Mouse (Mus musculus): ENCODE measurements around the gene Gm28041. TPM values are rescaled to one million over a fixed set of nuclear protein-coding genes. Genes with fewer than 3 reads are reported as not detected.

Gene Gm28041
- polyA plus RNA-seq, 1 experiment: 2.4 TPM

DNA sequence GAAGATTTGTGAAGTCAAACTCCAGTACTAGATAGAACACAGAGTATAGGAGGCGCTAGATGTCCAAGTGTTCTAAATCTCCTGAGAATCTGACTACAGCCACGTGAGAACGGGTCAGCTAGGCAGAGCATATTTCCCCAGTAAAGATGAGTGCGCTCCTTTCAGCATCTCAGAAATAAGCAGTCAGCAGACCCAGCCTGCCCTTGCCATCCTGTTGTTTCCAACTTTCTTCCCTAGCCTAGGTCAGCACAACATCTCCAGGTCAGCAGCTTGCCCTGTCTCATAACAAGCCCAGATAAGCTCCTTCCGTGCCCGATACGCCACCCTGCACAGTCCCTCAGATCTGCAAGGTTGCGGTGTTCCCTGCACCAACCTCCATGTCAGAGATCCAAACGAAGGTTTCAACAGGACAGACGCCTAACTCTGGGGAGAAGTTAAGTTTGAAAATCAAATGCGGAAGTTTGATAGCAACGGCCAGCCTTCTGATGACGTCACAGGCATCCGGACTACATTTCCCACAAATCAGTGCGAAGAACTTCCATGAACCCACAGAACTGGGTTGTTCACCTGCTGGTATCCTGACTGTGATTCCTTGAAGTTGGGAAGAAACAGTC is 15.3 kb downstream of the Gm28041 start, which contains the start of the genes Gm28044 and Zfp953:
Gene Gm28044 (minus strand): TSS at position 406 of the 614 bp plus-strand sequence.
Gene Zfp953 (minus strand): TSS at position 475 of the 614 bp plus-strand sequence.
- H3K4me3 ChIP-seq (ENCODE audit: insufficient read depth, low read length): peak within 1 kb of the TSS; percentile 88
- TF ChIP-seq POLR2A (IDR thresholded peaks at IDR 0.05; ENCODE audit: low read depth, low read length) (peak; percentile 63), CTCF (IDR thresholded peaks at IDR 0.05; ENCODE audit: borderline replicate concordance, insufficient read depth, low read length) (no peak)
- peak within 1 kb of the TSS; percentile 36 for H3K27ac ChIP-seq (ENCODE audit: insufficient read depth, low read length)
- H3K4me1 ChIP-seq (ENCODE audit: control insufficient read depth, insufficient read depth, low read length): no peaks in the 10 kb centered on the region

DNA sequence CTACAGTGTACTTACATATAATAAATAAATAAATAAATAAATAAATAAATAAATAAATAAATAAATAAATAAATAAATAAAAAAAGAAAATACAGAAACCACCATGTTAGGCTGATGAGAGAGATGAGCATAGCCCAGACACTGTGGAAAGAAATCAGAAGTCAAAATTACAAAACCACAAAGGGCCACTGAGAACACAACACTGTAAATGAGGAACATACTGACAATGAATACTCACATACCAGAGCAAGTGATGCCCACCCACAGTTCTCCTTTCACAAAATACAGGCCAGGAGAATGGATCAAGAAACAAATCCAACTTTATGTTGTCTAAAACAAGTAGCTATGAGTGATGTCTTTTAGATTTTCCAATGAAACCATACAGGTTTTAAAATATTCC is 23.7 kb downstream of the Gm28041 start:
- Histone ChIP-seq H3K27ac (ENCODE audit: insufficient read depth, low read length) (no peak overlapping the region), H3K4me1 (ENCODE audit: control insufficient read depth, insufficient read depth, low read length) (no peaks in the 10 kb centered on the region), H3K4me3 (ENCODE audit: insufficient read depth, low read length) (no peak overlapping the region)
- TF ChIP-seq CTCF (IDR thresholded peaks at IDR 0.05; ENCODE audit: borderline replicate concordance, insufficient read depth, low read length) (no peak), POLR2A (IDR thresholded peaks at IDR 0.05; ENCODE audit: low read depth, low read length) (no peak)

DNA sequence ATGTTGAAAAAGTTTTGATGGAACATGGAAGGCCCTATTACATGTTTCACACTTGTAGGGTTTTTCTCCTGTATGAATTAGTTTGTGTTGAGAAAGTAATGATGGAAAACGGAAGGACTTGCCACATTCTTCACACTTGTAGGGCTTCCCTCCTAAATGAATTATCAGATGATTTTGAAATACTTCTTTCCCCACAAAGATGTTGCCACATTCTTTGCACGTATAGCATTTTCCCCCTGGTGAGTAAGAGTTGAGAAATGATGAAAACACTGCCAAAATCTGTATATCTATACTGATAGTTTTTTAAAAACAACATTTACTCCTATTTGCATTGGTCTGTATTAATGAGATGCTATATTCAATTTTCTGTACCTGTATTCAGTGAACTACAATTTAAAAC is 32.1 kb downstream of the Gm28041 start:
- no peak overlapping the region for H3K27ac ChIP-seq (ENCODE audit: insufficient read depth, low read length)
- no peak overlapping the region for H3K4me3 ChIP-seq (ENCODE audit: insufficient read depth, low read length)
- H3K4me1 ChIP-seq (ENCODE audit: control insufficient read depth, insufficient read depth, low read length): no peaks in the 10 kb centered on the region
- TF ChIP-seq POLR2A (IDR thresholded peaks at IDR 0.05; ENCODE audit: low read depth, low read length) (no peak), CTCF (IDR thresholded peaks at IDR 0.05; ENCODE audit: borderline replicate concordance, insufficient read depth, low read length) (no peak)

GRCm38 (mm10) chr13:67332877-67333276 is 42.7 kb downstream of the Gm28041 start:
- TF ChIP-seq CTCF (IDR thresholded peaks at IDR 0.05; ENCODE audit: borderline replicate concordance, insufficient read depth, low read length) (no peak), POLR2A (IDR thresholded peaks at IDR 0.05; ENCODE audit: low read depth, low read length) (no peak)
- Histone ChIP-seq H3K27ac (ENCODE audit: insufficient read depth, low read length) (no peak overlapping the region), H3K4me3 (ENCODE audit: insufficient read depth, low read length) (peak overlapping the region; percentile 58), H3K4me1 (ENCODE audit: control insufficient read depth, insufficient read depth, low read length) (no peaks in the 10 kb centered on the region)

GRCm38 (mm10) chr13:67332019-67332724 is 43.4 kb downstream of the Gm28041 start, which contains the start of gene Zfp595:
Gene Zfp595, minus strand, starts transcription at chr13:67332570.
- peak; percentile 53; the same call in 1 of the 2 replicates for TF ChIP-seq CTCF (IDR thresholded peaks at IDR 0.05; ENCODE audit: borderline replicate concordance, insufficient read depth, low read length)
- peak; percentile 77 for TF ChIP-seq POLR2A (IDR thresholded peaks at IDR 0.05; ENCODE audit: low read depth, low read length)
- peak within 1 kb of the TSS; percentile 58 for H3K4me3 ChIP-seq (ENCODE audit: insufficient read depth, low read length)
- peak within 1 kb of the TSS; percentile 59 for H3K27ac ChIP-seq (ENCODE audit: insufficient read depth, low read length)
- no peaks in the 10 kb centered on the region for H3K4me1 ChIP-seq (ENCODE audit: control insufficient read depth, insufficient read depth, low read length)

DNA sequence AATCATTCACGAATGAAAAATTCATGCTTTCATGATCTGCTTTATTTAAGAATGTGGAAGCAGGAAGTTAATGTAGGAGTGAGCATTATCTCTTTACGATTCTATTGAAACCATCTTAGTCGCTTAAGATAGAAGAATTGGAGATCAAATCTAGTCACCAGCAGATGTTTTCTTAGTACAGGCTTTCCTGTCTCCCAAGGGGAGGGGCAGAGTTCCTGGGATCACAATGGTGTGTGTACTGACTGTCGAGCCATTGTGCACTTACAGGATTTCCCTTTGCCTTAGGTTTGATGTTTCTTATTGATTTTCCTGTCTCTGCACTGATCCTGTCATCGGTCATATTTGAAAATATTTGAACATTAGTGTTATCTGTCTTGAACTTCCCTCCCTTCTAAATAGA is 68.8 kb downstream of the Gm28041 start:
- Histone ChIP-seq H3K4me3 (ENCODE audit: insufficient read depth, low read length) (no peak overlapping the region), H3K27ac (ENCODE audit: insufficient read depth, low read length) (no peak overlapping the region), H3K4me1 (ENCODE audit: control insufficient read depth, insufficient read depth, low read length) (peaks cover 2% of the 10 kb centered on the region; the same call in 1 of the 2 replicates)
- TF ChIP-seq CTCF (IDR thresholded peaks at IDR 0.05; ENCODE audit: borderline replicate concordance, insufficient read depth, low read length) (no peak), POLR2A (IDR thresholded peaks at IDR 0.05; ENCODE audit: low read depth, low read length) (no peak)

- Histone ChIP-seq H3K4me1 (ENCODE audit: control insufficient read depth, insufficient read depth, low read length) (peaks cover 2% of the 10 kb centered on the region; the same call in 1 of the 2 replicates), H3K27ac (ENCODE audit: insufficient read depth, low read length) (no peak within 1 kb of the TSS), H3K4me3 (ENCODE audit: insufficient read depth, low read length) (peak within 1 kb of the TSS; percentile 55)
- TF ChIP-seq POLR2A (IDR thresholded peaks at IDR 0.05; ENCODE audit: low read depth, low read length): peak; percentile 87
- no peak for TF ChIP-seq CTCF (IDR thresholded peaks at IDR 0.05; ENCODE audit: borderline replicate concordance, insufficient read depth, low read length)
These were observed 69.5 kb downstream of the Gm28041 start, which contains the start of gene Zfp457 for GRCm38 (mm10) chr13:67305822-67306672. Gene Zfp457, minus strand, starts transcription at chr13:67306485.

Other genes with a start within 250 kb of the Gm28041 start
- gene Rsl1, start 202.6 kb downstream of the Gm28041 start, polyA plus RNA-seq (2011; ENCODE audit: insufficient read length, low read depth, missing spikeins): 6.5 and 7.3 TPM in 2 replicates
- 1.2 and 1.5 TPM in 2 replicates for gene Zfp455, start 181.2 kb downstream of the Gm28041 start, polyA plus RNA-seq (2011; ENCODE audit: insufficient read length, low read depth, missing spikeins)
- 3.3 and 4.6 TPM in 2 replicates for gene Zfp458, start 97.3 kb downstream of the Gm28041 start, polyA plus RNA-seq (2011; ENCODE audit: insufficient read length, low read depth, missing spikeins)
- gene Zfp457, start 69.2 kb downstream of the Gm28041 start, polyA plus RNA-seq (2011; ENCODE audit: insufficient read length, low read depth, missing spikeins): 0.57 and 1.6 TPM in 2 replicates
- gene Zfp595, start 43.2 kb downstream of the Gm28041 start, polyA plus RNA-seq (2011; ENCODE audit: insufficient read length, low read depth, missing spikeins): 6.4 and 8.6 TPM in 2 replicates
- gene Gm28044, start 15.2 kb downstream of the Gm28041 start, polyA plus RNA-seq (2011; ENCODE audit: insufficient read length, low read depth, missing spikeins): not detected in 2 replicates
- 1.8 and 2.7 TPM in 2 replicates for gene Zfp953, start 15.1 kb downstream of the Gm28041 start, polyA plus RNA-seq (2011; ENCODE audit: insufficient read length, low read depth, missing spikeins)
- gene Zfp456, start 77 bp upstream of the Gm28041 start, polyA plus RNA-seq (2011; ENCODE audit: insufficient read length, low read depth, missing spikeins): 1.1 and 3.9 TPM in 2 replicates
- 6.0 and 11.7 TPM in 2 replicates for gene Zfp429, start 24.1 kb upstream of the Gm28041 start, polyA plus RNA-seq (2011; ENCODE audit: insufficient read length, low read depth, missing spikeins)
- gene Zfp459, start 45.7 kb upstream of the Gm28041 start, polyA plus RNA-seq (2011; ENCODE audit: insufficient read length, low read depth, missing spikeins): 0.30 TPM in 1 of 2 replicates, not detected in the other
- gene Zfp874a, start 75.9 kb upstream of the Gm28041 start, polyA plus RNA-seq (2011; ENCODE audit: insufficient read length, low read depth, missing spikeins): 12.8 and 13.8 TPM in 2 replicates
- gene Zfp874b, start 108.5 kb upstream of the Gm28041 start, polyA plus RNA-seq (2011; ENCODE audit: insufficient read length, low read depth, missing spikeins): 7.3 and 8.1 TPM in 2 replicates
- gene Zfp58, start 124.8 kb upstream of the Gm28041 start, polyA plus RNA-seq (2011; ENCODE audit: insufficient read length, low read depth, missing spikeins): 6.7 and 7.6 TPM in 2 replicates
- 1.5 TPM in 1 of 2 replicates, not detected in the other for gene Gm26965, start 150.4 kb upstream of the Gm28041 start, polyA plus RNA-seq (2011; ENCODE audit: insufficient read length, low read depth, missing spikeins)
- gene Zfp87, start 150.4 kb upstream of the Gm28041 start, polyA plus RNA-seq (2011; ENCODE audit: insufficient read length, low read depth, missing spikeins): 13.1 and 15.2 TPM in 2 replicates
- 5.6 and 7.6 TPM in 2 replicates for gene Zfp748, start 178.1 kb upstream of the Gm28041 start, polyA plus RNA-seq (2011; ENCODE audit: insufficient read length, low read depth, missing spikeins)
- gene Zfp729b, start 234.0 kb upstream of the Gm28041 start, polyA plus RNA-seq (2011; ENCODE audit: insufficient read length, low read depth, missing spikeins): 6.1 and 7.0 TPM in 2 replicates